Mouse (Mus musculus) thymus, postnatal 14 days (tissue): Measurements from ENCODE around the gene Dus3l.

Experiments used
- DNase-seq: peaks from one replicate; pipeline ENCODE4 v3.0.0; 2021

Dus3l gene

DNA sequence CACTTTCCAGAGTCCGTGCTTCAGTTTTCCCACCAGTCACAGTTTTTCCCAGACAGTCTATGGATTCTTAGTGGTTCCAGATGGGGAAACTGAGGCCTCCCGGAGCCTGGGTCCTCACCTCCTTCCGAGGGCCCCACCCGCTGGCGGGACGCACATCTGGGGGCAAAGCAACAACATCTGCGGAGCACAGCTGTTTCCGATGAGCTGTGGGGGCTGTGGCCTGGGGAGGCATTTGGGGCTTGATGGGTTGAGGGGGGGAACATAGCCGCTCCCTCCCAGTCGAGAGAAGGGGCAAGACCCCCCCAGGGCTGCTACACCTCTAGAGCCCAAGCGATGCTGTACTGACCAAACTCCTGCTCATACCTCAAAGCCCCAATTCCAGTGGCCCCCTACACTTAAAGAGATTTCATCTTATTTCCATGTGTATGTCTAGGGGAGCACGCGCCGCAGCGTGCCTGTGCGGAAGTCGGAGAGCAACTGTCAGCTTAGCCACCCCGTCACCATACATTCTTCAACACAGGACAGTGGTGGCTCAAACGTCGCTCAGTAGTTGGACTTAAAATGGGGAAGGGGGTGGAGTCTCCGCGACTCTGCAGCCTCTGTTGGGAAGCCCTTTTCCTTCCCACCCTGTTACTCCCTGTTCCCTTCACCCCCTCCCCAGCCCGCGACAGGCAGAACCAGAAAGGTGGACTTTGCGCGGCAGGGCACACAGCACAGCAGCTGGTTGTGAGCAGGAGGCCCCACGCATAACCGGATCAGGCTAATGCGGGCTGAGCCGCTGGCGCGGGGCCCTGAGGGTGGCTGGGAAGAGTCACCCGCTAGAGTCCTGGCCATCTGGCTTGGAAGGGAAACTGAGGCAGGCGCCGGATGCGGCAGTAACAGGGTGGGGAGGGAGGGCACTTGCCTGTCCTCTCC lies 10.0 kb upstream of the Dus3l start:
- DNase-seq: peak; percentile 43

DNA sequence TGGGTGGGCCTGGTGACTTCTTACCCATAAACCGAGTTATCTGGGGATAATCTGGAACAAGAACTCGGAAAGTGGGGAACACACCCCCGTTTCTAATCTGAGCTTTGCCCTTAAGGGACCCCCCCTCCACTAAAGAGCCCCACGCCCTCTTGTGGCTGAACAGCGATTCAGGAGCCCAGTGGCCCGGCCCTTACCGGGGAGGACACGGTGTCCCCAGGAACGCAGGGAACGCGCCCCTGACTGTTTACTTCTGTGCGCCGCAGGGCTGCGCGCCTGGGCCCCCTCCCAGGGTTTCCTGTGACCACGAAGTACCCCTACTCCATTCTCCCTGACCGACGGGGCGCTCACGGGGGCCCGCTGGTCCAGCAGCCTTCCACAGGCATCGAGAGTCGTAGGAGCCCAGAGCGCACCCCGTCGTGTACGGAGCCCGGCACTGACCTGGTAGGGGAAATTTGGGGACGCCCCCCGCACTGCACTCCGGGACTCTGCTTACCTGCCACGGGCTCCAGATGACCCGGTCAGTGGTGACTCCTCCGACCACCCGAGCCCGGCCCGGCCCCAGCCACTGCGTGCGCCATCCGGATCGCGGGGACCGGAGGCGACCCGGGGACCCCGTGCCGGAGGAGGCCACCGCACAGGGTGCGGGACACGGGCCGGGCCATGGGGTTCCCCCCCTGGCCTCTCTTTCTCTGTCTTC lies 7.7 kb upstream of the Dus3l start:
- DNase-seq: peak; percentile 56

DNA sequence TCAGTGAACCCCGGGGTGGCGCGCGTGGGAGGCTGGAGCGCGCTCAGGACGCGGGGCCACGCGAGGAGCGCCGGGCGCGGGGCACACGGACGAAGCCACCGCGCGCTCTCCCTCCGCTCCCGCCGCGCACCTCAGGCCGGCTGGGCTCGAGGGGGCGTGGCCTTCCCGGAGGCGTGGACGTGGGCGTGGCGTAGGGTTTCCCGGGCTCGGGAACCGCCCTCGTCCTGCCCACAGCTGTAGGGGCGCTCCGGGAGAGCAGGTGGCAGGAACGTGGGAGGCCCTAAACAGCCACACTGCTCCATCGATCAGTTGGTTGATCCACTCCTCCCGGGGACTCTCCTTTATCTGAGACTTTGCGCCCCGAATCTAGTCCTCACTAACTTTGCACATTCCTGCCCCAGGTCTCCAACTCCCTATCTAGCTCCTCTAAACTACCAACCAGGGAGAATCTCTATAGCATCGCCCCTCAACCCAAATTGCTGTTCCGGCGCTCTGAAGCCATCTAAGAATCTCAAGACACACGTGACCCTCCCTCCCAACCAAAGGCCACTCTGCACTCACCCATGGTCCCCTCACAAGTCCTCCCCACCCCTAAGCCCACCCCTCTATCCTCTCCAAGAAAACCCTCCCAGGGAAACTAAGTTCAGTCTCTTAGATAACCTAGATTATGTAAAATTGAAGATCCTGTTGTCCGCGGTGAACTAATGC lies 7.0 kb upstream of the Dus3l start, which contains the start of gene Nrtn:
Gene Nrtn (minus strand): TSS at position 115 of the 708 bp plus-strand sequence.
- peak; percentile 90 for DNase-seq

- DNase-seq: peak; percentile 90
Observed at GRCm38 (mm10) chr17:56758132-56758531, 6.4 kb upstream of the Dus3l start.

GRCm38 (mm10) chr17:56759261-56759660 lies 5.3 kb upstream of the Dus3l start:
- no peak for DNase-seq

GRCm38 (mm10) chr17:56761077-56761476 lies 3.5 kb upstream of the Dus3l start:
- no peak for DNase-seq

DNA sequence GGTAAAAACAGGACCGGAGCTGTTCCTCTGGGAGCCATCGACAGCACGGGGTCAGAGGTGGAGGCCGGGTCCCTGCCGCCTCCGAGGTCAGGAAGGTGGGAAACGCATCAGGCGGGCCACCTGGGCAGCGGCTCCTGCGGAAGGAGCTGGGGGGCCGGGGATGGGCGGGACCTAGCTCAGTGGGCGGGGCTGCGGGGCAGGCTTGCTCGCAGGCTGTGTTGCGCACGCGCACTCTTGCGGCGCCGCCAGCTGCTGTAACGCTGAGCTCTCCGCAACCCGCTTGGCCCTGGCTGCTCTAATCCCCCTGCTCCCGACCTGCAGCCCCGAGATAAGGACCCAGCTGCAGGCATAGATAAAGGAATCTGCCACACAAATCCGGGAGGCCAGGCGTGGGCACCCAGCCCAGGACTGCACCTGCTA lies 2.6 kb upstream of the Dus3l start:
- DNase-seq: peak; percentile 97

GRCm38 (mm10) chr17:56762769-56763731 lies 1.5 kb upstream of the Dus3l start:
- DNase-seq: peak; percentile 69

DNA sequence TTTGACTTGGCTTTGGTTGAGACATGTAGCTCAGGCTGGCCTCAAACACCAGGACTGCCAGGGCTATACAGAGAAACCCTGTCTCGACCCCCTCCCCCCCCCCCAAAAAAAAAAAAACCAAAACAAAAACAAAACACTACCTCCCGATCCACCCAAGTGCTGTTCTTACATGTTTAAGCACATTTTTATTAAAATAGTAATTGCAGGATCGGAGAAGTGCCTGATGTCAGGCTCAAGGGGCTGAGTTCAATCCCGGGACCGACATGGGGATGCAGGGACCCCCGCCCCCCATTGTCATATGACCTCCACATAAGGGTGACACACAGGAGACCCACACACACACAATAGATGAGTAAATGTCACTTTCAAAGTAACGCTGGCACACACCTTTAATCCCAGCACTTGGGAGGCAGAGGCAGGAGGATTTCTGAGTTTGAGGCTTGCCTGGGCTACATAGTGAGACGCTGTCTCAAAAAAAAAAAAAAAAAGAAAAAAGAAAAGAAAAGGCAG lies 761 bp upstream of the Dus3l start:
- DNase-seq: no peak

DNA sequence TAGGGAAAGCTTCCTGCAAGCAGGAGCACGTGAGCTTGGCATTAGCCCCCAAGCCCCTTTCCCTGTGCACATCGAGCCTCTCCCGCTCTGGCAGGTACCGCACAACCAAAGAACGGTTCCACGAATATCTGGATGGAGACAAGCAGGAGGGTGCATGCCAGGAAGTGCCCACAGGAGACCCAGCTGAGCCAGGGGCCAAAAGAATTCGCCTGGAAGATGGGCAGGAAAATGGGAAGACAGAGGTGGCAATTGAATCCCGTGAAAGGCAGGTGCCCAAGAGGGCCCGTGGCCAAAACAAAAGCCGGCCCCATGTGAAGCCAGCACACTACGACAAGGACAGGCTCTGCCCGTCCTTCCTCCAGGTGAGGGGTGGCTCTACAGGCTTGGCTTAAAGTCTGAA lies 874 bp downstream of the Dus3l start:
- no peak for DNase-seq

- DNase-seq: no peak
Observed at GRCm38 (mm10) chr17:56766631-56767405, 2.3 kb downstream of the Dus3l start.

- no peak for DNase-seq
Observed at GRCm38 (mm10) chr17:56767531-56768135, 3.1 kb downstream of the Dus3l start.

DNA sequence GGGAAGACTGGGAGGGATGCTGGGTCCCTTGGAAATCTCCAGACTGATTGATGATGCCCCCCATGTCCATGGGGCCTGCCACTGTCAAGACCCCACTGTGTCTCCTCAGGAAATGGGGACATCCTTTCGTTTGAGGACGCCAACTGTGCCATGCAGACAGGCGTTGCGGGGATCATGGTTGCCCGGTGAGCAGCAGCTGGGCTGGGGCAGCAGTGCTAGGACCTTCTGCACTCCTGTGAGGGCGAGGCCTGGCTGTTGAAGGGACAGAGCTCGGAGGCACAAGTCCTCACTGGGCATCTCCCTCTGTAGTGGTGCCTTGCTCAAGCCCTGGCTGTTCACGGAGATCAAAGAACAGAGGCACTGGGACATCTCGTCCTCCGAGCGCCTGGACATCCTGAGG lies 4.4 kb downstream of the Dus3l start:
- DNase-seq: no peak

- no peak for DNase-seq
Observed at GRCm38 (mm10) chr17:56769950-56770349, 5.4 kb downstream of the Dus3l start, which contains the start of gene Prr22. Gene Prr22 (plus strand): TSS chr17:56770250.

- no peak for DNase-seq
Observed at GRCm38 (mm10) chr17:56777568-56777967, 13.0 kb downstream of the Dus3l start.

- no peak for DNase-seq
Observed at GRCm38 (mm10) chr17:56778779-56779362, 14.3 kb downstream of the Dus3l start.

DNA sequence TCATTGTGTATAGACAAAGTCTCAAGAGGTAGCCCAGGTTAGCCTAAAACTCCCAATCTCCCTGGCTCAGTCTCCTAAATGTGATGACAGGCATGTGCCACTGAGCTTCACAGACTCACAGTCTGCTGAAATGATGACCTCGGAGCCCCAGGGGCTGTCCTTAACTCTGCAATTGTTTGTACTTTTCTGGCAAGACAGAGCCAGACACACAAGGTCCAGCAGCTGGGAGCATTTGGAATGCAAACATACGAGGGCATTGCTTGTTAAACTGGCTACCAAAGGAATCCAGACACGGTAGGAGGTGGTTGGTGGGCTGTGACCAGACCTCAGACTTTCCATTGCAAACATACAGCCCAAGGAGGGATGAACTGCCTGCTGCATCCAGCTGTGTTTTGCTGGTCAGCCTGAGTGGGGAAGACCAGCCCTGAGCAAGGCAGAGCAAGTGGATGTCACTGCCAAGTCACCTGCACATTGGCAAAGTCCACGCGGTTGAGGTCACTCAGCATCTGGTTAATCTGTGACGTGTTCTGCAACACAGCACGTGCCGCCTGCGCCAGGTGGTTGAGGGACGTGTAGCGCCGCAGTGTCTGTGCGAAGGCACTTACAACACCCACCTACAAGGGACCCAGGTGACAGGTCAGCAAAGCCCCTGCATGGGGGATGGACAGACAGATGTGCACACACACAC lies 15.9 kb downstream of the Dus3l start:
- no peak for DNase-seq

- DNase-seq: no peak
Observed at GRCm38 (mm10) chr17:56788886-56789285, 24.3 kb downstream of the Dus3l start.

- no peak for DNase-seq
Observed at GRCm38 (mm10) chr17:56789286-56789685, 24.7 kb downstream of the Dus3l start.

DNA sequence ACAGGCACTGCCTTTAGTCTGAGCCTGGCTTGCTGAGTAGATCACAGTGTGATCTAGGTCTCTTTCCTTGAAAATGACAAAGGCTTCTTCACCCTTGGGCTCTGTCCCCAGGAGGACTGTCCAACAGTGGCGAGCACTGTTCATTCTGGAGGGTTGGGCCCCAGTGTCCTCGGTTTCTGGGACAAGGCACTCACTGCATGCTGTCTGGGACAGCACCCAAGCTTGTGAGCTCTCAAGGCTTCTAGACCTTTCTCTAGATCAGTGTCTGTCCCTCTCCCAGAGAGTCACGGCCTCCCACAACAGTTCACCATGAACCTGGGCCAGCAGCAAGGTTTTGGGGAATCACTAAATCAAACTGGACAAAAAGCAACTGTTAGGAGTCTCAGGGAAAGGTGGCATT lies 28.0 kb downstream of the Dus3l start:
- no peak for DNase-seq
